Mouse (Mus musculus) yolk sac, embryonic 10.5 days (tissue): Measurements from ENCODE around the gene Cyp4a32.
"Not testable (repeated sequence)": the region's sequence is repeated elsewhere in the genome, so short reads cannot be mapped to it uniquely, and the experiment has no call there.

Experiments used
- DNase-seq: peaks from one replicate; pipeline ENCODE4 v3.0.0-alpha.2; 2017; ENCODE audit warnings: low spot score

Gene Cyp4a32

DNA sequence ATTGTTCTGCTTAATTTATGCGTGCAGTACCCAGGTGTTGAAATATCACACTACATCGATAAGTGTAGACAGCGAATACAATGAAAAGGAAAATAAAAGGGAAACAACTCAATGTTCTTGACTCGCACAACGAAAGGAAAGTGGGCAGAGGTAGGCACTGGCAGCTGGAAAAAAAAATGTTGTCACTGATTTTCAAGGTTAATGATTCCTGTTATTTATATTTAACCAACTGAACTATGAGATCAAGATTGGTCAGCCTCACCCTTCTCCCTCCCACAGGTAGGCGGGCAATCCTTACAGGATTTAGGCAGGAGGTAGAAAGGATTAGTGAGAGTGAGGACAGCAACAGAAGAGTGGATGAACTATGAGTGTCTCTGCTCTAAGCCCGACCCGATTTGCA, at the start of gene Cyp4a32:
Cyp4a32 (plus strand) TSS at position 359 of the 400 bp plus-strand sequence.
- DNase-seq: not testable (repeated sequence)

DNA sequence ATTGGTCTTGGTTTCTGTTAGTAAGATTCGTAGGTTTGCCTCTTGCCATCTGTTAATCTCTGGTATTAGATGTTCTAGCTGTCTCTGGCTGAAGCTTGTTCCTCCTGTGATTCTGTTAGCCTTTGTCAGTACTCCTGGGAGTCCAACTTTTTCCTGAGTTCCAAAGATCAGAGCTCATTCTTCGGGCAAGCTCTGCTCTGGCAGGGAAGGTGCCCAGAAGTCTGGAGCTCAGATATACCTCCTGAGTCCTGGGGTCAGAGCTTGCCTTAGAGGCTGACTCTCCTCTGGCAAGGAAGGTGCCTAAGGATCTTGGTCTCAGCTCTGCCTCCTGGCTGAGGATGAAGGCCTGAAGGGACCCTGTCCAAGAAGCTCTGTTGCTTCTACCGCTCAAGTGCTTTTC, 48.0 kb upstream of the Cyp4a32 start:
- no peak for DNase-seq

DNA sequence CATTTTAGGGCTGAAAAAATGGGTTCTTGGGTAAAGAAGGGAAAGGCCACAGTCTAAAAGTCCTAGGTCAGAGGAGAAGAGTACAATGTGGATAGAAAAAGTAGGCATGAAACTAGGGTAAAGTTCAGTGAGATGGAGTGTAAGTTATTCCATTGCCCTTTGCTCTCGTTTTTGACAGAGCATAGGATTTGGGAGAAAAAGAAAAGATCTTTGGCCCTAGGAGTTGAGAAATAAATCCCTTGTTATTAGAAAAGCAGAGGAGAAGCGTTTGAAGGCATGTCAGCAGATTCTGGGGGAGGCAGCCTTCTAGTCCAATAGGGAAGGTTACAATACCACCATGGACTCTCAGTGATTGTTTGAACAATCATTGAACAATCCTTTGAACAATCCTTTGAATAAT, 45.3 kb upstream of the Cyp4a32 start:
- DNase-seq: no peak

DNA sequence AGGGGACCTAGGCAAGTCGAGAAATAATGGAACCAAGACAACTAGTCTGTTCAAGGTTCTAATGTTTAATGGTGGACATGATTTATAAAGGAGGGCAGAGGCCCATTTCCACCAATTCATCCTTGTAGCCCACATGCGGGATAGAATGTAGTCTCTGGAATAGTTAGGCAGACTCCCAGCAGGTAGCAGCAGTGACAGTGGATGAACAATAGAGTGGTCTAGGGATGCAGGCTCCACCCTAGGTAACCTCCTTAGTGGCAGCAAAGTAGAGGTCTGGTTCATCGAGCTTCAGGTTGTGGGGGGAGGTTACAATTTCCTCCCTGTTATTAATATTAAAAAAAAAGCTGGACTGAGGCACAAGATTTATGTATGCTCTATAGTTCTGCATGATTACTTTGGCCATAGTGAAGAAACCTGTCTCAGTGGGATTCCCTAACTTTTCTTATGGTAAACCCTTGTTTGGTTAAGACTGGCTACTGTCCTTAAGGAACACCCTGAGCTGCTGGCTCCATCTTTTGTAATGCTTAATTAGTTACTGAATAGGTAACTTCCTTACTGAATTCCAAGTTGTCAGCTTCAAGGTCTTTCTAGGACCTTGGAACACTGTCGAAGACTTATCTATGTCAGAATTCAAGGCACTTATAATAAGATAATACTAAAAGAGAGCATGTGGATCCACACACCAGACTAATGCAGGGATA, 42.8 kb upstream of the Cyp4a32 start:
- DNase-seq: no peak

DNA sequence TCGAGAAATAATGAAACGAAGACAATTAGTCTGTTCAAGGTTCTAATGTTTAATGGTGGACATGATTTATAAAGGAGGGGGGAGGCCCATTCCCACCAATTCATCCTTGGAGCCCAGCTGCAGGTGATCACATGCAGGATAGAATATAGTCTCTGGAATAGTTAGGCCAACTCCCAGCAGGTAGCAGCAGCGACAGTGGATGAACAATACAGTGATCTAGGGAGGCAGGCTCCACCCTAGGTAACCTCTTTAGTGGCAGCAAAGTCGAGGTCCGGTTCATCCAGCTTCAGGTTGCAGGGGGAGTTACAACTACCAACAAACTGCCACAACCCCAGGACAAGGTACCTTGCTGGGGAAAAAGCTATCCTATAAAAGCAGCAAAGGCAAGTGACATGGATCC, 39.5 kb upstream of the Cyp4a32 start:
- not testable (repeated sequence) for DNase-seq

DNA sequence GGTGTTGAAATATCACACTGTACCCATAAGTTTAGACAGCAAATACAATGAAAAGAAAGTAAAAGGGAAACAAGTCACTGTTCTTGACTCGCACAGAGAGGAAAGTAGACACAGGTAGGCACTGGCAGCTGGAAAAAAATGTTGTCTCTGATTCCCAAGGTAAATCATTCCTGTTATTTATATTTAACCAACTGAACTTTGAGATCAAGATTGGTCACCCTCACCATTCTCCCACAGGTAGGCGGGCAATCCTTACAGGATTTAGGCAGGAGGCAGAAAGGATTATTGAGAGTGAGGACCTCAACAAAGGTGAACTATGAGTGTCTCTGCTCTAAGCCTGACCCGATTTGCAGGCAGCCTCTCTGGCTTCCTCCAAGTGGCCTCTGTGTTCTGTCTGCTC, 37.4 kb upstream of the Cyp4a32 start, which contains the start of gene Cyp4a31:
Cyp4a31 (plus strand) TSS at position 249 of the 400 bp plus-strand sequence.
- no peak for DNase-seq

DNA sequence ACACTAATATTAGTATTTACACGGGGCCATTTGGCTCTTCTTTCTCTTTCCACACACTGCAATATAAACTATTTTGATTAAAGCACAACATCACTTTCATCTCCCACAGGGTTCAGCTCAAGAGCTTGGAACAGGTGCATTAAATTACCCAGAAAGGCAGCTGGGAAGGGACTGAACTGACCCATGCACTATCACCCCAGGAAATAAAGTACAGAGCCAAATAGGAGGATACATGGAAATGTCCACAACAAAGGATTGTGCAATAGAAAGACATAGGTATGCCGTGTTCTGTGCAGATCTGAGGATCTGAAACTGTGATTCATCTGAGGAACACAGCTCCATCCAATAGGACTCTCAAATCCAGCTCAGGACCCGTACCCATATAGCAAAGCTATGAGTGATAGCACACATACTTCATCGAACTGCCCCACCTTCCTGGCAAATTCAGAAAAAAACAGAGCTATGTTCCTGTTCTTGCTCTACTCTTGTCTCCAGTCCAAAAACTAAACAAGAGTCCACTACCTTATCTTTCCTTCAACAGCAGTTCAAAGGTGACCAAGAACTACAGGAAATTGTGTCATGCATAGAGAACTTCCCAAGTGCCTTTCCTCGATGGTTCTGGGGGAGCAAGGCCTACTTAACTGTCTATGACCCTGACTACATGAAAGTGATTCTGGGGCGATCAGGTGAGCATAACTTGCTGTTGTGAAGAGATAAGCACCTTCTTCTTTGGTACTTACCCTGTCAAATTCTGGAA, 36.1 kb upstream of the Cyp4a32 start:
- DNase-seq: not testable (repeated sequence)

DNA sequence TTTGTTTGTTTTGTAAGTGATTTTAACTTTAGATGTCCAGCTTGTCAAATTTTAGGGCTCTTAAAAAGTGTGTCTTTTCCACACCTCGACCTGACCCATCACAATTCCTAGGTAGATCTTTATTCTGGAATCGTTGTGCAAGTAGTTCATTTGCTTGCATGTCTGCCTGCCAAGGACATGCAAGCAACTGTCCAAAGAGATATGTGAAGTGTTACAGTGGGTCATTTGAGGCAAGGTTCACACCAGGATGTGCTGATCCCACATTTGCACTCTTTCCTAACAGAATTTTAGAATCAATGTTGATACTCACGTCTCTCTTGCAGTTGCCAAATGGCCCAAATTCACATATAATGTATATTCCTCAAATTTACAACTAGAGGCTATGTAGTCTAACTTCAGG, 25.5 kb upstream of the Cyp4a32 start:
- no peak for DNase-seq

DNA sequence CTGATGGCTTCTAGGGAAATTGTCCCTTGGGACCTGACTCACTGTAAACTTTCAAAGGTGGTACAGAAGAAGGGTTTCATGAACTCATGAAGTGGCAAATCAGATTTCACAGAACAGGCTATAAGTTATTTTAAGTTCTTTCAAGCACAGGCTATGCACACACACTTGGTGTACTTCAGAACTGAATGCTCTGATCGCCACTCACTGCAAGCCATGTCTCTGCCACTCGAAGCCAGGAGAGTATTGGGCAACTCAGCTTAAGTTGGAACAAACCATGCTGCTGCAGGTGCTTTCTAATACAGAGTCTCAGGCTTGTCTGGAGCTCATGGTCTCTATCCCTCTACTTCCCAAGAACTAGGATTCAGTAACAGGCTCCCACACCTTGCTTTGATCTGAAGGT, 25.0 kb upstream of the Cyp4a32 start:
- no peak for DNase-seq

DNA sequence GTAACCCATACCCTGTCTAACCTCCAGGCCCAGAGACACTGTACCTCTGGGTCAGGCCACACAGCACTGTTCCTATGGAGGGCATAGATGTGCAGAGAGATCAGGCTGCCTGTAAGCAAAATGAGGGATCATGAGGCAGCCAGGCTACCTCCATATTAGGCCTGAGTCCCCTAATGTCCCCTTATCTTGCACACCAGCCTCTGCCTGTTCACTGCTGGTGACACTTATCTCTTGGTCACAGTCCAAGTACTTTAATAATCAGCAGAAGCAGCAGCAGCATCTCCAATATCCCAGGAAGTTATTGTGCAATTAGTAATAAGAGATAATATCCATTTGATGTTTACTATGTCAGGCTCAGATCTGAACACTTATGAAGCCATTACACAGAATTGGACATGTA, 17.7 kb upstream of the Cyp4a32 start:
- DNase-seq: no peak

DNA sequence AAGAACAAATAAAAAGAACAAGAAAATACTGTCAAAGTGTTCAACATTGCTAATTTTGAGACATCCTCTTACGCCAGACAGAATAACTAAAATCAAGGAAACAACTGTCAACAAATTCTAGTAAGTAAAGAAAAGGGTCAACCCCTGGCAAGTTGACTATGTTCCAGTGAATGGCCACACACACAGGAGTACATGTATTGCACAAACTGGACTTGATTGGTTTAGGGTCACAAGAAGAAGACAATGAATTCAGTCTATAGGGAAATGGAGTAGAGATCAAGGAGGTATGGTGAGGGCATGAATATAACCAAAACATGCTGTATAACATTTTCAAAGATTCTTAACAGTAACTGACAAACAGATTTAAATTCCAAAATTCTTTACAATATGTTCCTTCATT, 4.4 kb upstream of the Cyp4a32 start:
- DNase-seq: no peak

DNA sequence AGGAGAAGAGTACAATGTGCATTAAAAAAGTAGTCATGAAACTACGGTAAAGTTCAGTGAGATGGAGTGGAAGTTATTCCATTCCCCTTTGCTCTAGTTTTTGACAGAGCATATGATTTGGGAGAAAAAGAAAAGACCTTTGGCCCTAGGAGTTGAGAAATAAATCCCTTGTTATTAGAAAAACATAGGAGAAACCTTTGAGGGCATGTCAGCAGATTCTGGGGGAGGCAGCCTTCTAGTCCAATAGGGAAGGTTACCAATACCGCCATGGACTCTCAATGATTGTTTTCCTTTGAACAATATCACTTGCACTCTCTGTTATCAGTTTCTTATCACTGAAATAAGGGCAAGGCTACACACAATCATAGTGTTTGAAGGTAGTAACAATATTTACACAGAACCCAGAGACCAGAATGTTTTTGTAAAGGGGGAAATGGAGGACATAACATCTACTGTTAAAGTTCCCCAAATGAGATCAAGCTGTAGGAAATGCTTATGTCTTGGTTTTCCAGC, 3.9 kb upstream of the Cyp4a32 start:
- no peak for DNase-seq

DNA sequence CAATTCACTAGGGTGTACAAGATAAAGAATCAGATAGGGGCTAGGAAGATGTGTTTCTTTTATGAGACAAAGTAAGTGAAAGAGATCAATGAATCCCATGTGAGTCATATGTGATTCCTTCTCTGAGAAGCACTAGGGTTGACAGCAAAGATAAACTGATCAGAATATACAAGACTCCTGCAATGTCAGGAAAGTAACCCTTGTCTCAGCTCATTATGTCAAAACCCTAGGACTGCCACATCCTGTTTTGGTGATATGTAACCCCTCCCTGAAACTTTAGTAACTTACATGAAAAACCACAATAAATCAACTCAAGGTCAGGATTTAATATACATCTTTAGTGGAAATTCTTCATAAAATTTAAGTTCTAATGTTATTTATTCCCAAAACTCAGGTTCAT, 13.2 kb downstream of the Cyp4a32 start:
- no peak for DNase-seq

DNA sequence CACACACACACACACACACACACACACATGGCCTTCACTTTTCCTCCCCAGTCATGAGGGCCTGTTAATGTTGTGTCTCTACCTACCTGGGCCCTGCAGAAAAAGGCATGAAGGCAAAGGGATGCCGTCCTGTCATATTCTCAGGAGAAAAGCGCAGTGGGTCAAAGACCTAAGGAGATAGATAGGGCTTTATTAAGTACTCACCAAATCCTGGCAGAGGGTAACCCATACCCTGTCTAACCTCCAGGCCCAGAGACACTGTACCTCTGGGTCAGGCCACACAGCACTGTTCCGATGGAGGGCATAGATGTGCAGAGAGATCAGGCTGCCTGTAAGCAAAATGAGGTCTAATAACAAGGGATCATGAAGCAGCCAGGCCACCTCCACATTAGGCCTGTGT, 24.8 kb downstream of the Cyp4a32 start:
- not testable (repeated sequence) for DNase-seq

DNA sequence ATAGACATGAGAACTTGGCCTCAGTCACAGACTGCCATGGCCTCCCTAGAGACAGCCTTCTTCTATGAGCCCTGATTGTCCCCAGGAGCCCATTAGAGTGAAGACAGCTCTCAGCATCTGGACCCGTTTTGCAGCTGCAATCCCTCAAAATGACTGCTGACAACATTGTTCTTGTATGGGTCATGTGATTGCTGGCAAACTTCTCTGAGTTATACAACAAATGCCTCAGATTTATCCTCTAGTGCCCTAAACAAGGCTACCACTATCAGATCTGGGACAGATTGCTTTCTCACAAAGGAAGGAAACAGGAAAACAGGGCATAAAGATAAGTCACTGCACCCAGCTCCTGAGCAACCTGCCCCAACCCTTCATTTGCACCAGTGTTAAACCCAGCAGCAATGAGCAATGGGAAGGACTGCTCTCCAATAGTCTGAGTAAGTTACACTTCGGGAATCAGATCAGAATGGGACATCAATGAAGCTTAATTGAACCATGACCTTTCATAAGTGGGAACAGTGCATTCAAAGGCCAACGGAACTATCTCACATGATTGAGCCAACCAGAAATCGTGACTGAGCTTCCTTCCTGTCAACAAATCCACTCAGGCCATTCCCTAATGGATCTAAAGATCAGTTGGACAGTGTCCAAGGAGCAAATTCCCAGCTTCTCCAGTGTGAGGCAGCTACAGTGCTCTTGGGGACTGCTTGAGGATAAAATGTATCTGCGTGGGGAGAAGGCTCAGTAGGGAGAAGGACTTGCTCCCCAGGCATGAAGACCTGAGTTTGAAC, 42.4 kb downstream of the Cyp4a32 start:
- peak; percentile 6 for DNase-seq

DNA sequence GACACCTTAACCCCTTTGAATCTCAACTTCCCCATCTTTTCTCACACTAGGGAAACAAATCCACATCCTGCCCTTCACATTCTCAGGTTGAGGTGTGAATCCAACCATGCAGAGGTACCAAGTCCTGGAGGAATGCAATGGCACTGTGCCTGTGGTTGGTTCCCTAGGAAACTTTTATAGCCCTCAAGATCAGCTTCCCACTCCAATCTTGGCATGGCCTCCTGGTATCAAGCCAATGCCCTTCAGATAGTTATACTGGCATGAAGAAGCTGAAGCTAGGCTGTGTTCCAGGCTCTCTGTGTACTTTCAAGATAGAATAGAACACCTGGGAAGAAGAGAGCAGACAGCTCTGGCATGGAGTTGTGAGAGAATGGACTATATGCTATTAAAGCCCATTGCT, 44.6 kb downstream of the Cyp4a32 start:
- DNase-seq: no peak

DNA sequence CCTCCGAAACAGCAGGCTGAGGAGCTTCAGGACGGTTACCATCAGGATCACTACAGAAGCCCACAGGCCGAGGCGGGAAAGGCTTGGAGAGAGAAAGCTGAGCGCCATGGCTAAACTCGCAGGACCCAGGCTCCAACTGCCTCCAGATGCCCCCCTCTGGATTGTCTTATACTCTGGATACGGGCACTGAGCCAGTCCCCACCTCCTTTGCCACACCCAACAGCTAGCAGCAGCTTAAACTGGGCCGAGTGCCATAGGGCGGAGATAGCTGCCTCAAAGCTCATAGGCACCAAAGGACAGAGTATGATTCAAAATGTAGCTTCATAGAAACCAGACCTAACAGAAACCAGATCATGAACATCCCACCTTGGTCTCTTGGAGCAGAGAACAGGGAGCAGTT, 46.8 kb downstream of the Cyp4a32 start, which contains the start of gene Cyp4b1:
Cyp4b1 (minus strand) TSS at position 144 of the 400 bp plus-strand sequence.
- DNase-seq: no peak

DNA sequence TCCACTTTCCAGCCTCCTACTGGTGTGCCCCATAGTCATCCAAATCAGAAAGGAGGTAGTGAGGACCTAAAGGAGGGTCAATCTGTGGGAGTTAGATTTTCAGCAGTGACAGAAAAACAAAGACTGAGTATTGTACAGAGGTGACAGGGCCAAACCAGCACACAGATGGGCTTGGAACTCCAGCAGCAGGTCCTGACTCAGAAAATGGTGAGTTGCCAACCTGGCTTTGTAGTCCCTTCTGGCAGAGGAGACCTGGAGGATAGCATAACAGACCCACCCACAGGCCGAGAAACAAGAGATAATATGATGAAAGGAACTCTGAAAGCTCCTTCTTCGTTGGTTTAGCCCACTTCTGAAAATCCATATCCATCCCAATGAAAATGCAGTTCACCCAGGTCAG, 48.0 kb downstream of the Cyp4a32 start:
- no peak for DNase-seq

DNA sequence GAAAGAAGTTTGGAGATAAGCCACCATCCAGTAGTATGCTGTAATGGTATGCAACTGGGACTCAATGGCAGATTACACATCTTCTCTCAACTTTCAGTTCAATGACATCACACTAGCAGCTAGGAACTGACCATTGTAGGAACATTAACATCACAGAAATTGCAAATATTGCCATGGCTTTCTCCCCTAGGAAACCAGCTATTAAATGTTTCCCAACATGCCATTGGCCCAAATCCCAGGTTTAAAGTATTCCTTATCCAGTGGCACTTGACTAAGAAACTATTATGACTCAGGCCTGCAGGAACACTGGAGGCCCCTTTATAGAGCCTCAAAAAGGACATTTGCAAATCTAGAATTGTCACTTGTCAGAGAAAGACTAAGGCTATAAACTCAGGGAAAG, 48.6 kb downstream of the Cyp4a32 start:
- no peak for DNase-seq

DNA sequence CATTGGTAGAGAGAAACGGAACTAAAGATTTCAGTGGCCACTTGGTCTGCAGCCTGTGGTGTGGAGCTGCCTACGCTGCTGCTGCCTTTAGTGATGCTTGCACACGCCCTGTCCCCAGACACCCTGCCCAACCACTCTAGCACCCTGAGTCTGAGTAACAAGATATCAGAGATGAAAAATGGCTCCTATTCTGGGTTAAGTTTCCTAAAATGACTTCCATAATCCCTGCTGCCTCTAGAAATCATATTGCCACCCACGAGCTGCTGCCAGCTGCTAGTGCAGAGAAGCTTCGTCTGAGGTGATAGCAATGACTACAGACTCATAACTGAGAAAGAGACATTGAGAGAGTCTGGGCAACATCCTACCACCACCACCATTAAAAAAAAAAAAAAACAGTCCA, 50.1 kb downstream of the Cyp4a32 start:
- DNase-seq: no peak

DNA sequence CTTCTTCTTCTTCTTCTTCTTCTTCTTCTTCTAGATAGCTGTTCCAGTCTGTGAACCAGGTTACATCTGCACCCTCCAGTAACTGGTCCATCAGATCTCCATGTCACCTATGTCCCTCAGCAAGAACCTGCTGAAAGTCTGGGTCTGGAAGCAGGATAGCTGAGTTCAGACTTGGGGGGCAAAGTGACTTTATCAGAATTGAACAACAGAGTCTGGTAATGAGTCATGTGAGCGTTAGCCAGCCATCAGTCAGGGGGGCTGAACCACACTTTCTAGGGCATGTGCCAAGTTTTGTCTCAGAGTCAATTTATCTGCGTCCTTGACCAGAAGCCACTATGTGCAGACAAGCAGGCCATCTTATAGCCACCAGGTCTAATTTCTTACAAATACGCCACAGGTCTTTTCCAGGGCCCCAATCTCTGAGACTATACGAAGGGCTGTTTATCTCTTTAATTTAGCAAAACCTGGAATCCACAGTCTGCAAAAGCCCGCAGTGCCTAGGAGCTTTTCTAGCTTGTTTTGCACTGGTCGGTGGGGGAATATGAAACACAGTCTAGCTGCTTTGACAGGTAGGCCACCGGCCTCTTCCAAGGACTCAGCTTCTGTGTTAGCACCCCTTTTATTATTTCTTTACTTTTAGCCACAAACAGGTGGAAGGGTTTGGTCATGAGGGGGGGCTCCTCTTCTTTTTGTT, 55.2 kb downstream of the Cyp4a32 start:
- not testable (repeated sequence) for DNase-seq

DNA sequence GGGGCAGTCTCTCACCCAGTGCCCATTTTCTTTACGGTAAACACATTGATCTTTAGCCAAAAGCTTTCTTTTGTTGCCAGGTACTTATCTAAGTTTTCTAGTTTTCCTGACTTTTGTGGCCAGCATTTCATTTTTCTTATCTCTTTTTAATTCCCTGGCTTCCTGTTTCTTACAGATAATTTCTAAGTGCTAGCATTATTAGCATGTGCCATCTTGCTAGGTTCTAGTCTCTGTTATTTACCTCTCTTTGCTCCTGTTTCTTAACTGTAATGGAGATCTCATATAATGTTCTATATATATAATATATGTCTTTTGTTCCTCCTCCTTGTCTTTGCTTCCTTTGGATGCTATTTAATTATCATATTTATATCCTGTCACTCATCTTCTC, 55.8 kb downstream of the Cyp4a32 start:
- DNase-seq: not testable (repeated sequence)
